Mouse (Mus musculus) MEL (cell line): ENCODE measurements around the gene Siglec1. TPM values are rescaled to one million over a fixed set of nuclear protein-coding genes. Genes with fewer than 3 reads are reported as not detected.

Experiments
- DNase-seq: peaks from one replicate; pipeline ENCODE4 v3.0.0; 2011; ENCODE audit warnings: low read depth, low spot score
- H3K27ac ChIP-seq: 2 replicates; pipeline ENCODE4 v1.5.1; 2012; ENCODE audit warnings: low read depth, mild to moderate bottlenecking, control low read depth, low read length, moderate library complexity; ENCODE audit not compliant: control insufficient read depth
- H3K27me3 ChIP-seq, 2 experiments: fragments of 150-350 bp in 1 of 2; sonication (generic) in 1 of 2; 2 replicates each; pipeline ENCODE4 v1.6.1; 2012; ENCODE audit warnings: low read length in 2 of 2, mild to moderate bottlenecking in 2 of 2, improper control_type of control experiment in 1 of 2, moderate library complexity in 1 of 2; ENCODE audit not compliant: insufficient read depth in 2 of 2, control insufficient read depth in 1 of 2
- H3K36me3 ChIP-seq, 2 experiments: 2 replicates each; pipeline ENCODE4 v1.6.1; 2012 to 2014; ENCODE audit warnings: low read length in 2 of 2, improper control_type of control experiment in 1 of 2, inconsistent platforms in 1 of 2, mild to moderate bottlenecking in 1 of 2; ENCODE audit not compliant: insufficient read depth in 2 of 2, control insufficient read depth in 1 of 2
- H3K4me1 ChIP-seq, 2 experiments: fragments of 150-350 bp in 1 of 2; sonication (generic) in 1 of 2; 2 replicates each; pipeline ENCODE4 v1.6.1; 2012; ENCODE audit warnings: low read length in 2 of 2, improper control_type of control experiment in 1 of 2, mild to moderate bottlenecking in 1 of 2; ENCODE audit not compliant: insufficient read depth in 2 of 2, control insufficient read depth in 1 of 2
- H3K4me3 ChIP-seq, 2 experiments: fragments of 150-350 bp in 1 of 2; sonication (generic) in 1 of 2; 2 replicates each; pipeline ENCODE4 v1.5.1; 2012; ENCODE audit warnings: low read depth in 2 of 2, low read length in 2 of 2, mild to moderate bottlenecking in 2 of 2, moderate library complexity in 2 of 2, control low read depth in 1 of 2, improper control_type of control experiment in 1 of 2; ENCODE audit not compliant: control insufficient read depth in 1 of 2, insufficient read depth in 1 of 2
- H3K79me2 ChIP-seq: 2 replicates; pipeline ENCODE4 v1.6.1; 2012; ENCODE audit warnings: mild to moderate bottlenecking, low read length, moderate library complexity; ENCODE audit not compliant: control insufficient read depth, poor library complexity, insufficient read depth
- H3K9ac ChIP-seq: 2 replicates; pipeline ENCODE4 v1.6.1; 2012; ENCODE audit warnings: low read depth, mild to moderate bottlenecking, control low read depth, low read length, moderate library complexity; ENCODE audit not compliant: control insufficient read depth, poor library complexity, severe bottlenecking
- H3K9me3 ChIP-seq: fragments of 150-350 bp; sonication (generic); replicated peaks from 2 replicates; pipeline ENCODE4 v1.6.1; 2012; ENCODE audit warnings: mild to moderate bottlenecking, low read length, improper control_type of control experiment, moderate library complexity; ENCODE audit not compliant: insufficient read depth
- BHLHE40 ChIP-seq: IDR thresholded peaks from 2 replicates; pipeline ENCODE4 v1.6.1; 2012; ENCODE audit warnings: low read depth, mild to moderate bottlenecking, inconsistent platforms, low read length, improper control_type of control experiment, borderline replicate concordance
- CTCF ChIP-seq, 3 experiments: IDR thresholded peaks in 2 of 3; conservative IDR thresholded peaks in 1 of 3; 2 replicates each; pipeline ENCODE4 v1.5.1; 2011 to 2012; ENCODE audit warnings: low read length in 3 of 3, low read depth in 2 of 3, mild to moderate bottlenecking in 2 of 3, improper control_type of control experiment in 1 of 3, inconsistent platforms in 1 of 3, mixed read lengths in 1 of 3, moderate library complexity in 1 of 3; ENCODE audit not compliant: control insufficient read depth in 1 of 3, insufficient read depth in 1 of 3, poor library complexity in 1 of 3, severe bottlenecking in 1 of 3
- E2F4 ChIP-seq: IDR thresholded peaks from 2 replicates; pipeline ENCODE4 v1.6.1; 2011; ENCODE audit warnings: low read depth, low read length, improper control_type of control experiment, borderline replicate concordance
- EP300 ChIP-seq, 2 experiments: IDR thresholded peaks; 2 replicates each; pipeline ENCODE4 v1.6.1; 2011; ENCODE audit warnings: improper control_type of control experiment in 2 of 2, low read length in 2 of 2, low read depth in 1 of 2, mild to moderate bottlenecking in 1 of 2
- ETS1 ChIP-seq: IDR thresholded peaks from 2 replicates; pipeline ENCODE4 v1.6.1; 2012; ENCODE audit warnings: low read depth, mild to moderate bottlenecking, inconsistent platforms, low read length, improper control_type of control experiment, moderate library complexity
- GABPA ChIP-seq: IDR thresholded peaks from 2 replicates; pipeline ENCODE4 v1.6.1; 2012; ENCODE audit warnings: low read depth, mild to moderate bottlenecking, inconsistent platforms, low read length, improper control_type of control experiment, moderate library complexity
- GATA1 ChIP-seq: IDR thresholded peaks from 2 replicates; pipeline ENCODE4 v1.6.1; 2011; ENCODE audit warnings: low read depth, low read length, improper control_type of control experiment
- MAFK ChIP-seq: IDR thresholded peaks from 2 replicates; pipeline ENCODE4 v1.6.1; 2011; ENCODE audit warnings: low read depth, mild to moderate bottlenecking, low read length, improper control_type of control experiment, borderline replicate concordance
- MAX ChIP-seq: IDR thresholded peaks from 2 replicates; pipeline ENCODE4 v1.6.1; 2011; ENCODE audit warnings: low read length, improper control_type of control experiment
- MEF2A ChIP-seq: IDR thresholded peaks from 2 replicates; pipeline ENCODE4 v1.6.1; 2014; ENCODE audit warnings: low read depth, mild to moderate bottlenecking, inconsistent platforms, low read length, improper control_type of control experiment; ENCODE audit not compliant: poor library complexity, insufficient replicate concordance, severe bottlenecking; ENCODE audit errors: extremely low read depth
- MYC ChIP-seq: IDR thresholded peaks from 2 replicates; pipeline ENCODE4 v1.6.1; 2011; ENCODE audit warnings: low read depth, mild to moderate bottlenecking, low read length, improper control_type of control experiment, moderate library complexity
- NRF1 ChIP-seq: IDR thresholded peaks from 2 replicates; pipeline ENCODE4 v1.6.1; 2014; ENCODE audit warnings: low read depth, mild to moderate bottlenecking, inconsistent platforms, low read length, improper control_type of control experiment, moderate library complexity; ENCODE audit not compliant: poor library complexity, insufficient read depth, severe bottlenecking
- POLR2AphosphoS2 ChIP-seq: IDR thresholded peaks from 2 replicates; pipeline ENCODE4 v1.6.1; 2011; ENCODE audit warnings: low read length, improper control_type of control experiment
- POLR2AphosphoS5 ChIP-seq: IDR thresholded peaks from 2 replicates; pipeline ENCODE4 v1.6.1; 2012; ENCODE audit warnings: low read depth, borderline replicate concordance, mild to moderate bottlenecking, inconsistent platforms, low read length, moderate library complexity, mixed read lengths
- RAD21 ChIP-seq: IDR thresholded peaks from 2 replicates; pipeline ENCODE4 v1.6.1; 2011; ENCODE audit warnings: mild to moderate bottlenecking, low read depth, low read length, improper control_type of control experiment
- RCOR1 ChIP-seq: IDR thresholded peaks from 2 replicates; pipeline ENCODE4 v1.6.1; 2012; ENCODE audit warnings: low read depth, mild to moderate bottlenecking, inconsistent platforms, low read length, improper control_type of control experiment
- USF1 ChIP-seq: IDR thresholded peaks from 2 replicates; pipeline ENCODE4 v1.6.1; 2014; ENCODE audit warnings: low read depth, mild to moderate bottlenecking, inconsistent platforms, low read length, improper control_type of control experiment, moderate library complexity
- ZC3H11A ChIP-seq: IDR thresholded peaks from 2 replicates; pipeline ENCODE4 v1.6.1; 2012; ENCODE audit warnings: low read depth, mild to moderate bottlenecking, inconsistent platforms, low read length, improper control_type of control experiment
- ZKSCAN1 ChIP-seq: IDR thresholded peaks from 2 replicates; pipeline ENCODE4 v1.6.1; 2012; ENCODE audit warnings: low read depth, mild to moderate bottlenecking, inconsistent platforms, low read length, improper control_type of control experiment, moderate library complexity
- ZMIZ1 ChIP-seq: IDR thresholded peaks from 2 replicates; pipeline ENCODE4 v1.6.1; 2012; ENCODE audit warnings: low read depth, mild to moderate bottlenecking, inconsistent platforms, low read length, improper control_type of control experiment, moderate library complexity
- polyA plus RNA-seq, 2 experiments: library from polyadenylated mRNA; stranded (reverse) in 1 of 2; unstranded in 1 of 2; fragments of >175 nt in 1 of 2; fragments of >200 nt in 1 of 2; gene quantifications; 2 replicates each; pipeline versions ENCODE4 v1.2.1 to v1.2.4; 2012; ENCODE audit warnings: low replicate concordance in 2 of 2, low read depth in 1 of 2; ENCODE audit not compliant: insufficient read length in 2 of 2, insufficient read depth in 1 of 2, missing spikeins in 1 of 2
- total RNA-seq: library from RNA; depleted of rRNA; stranded (reverse); fragments of 300-350 nt; gene quantifications from 2 replicates; pipeline ENCODE4 v1.2.3, GENCODE M21; 2012

Gene Siglec1
- total and polyA plus RNA-seq, 3 experiments = 0.04 to 0.07 TPM; not detected in 1

DNA sequence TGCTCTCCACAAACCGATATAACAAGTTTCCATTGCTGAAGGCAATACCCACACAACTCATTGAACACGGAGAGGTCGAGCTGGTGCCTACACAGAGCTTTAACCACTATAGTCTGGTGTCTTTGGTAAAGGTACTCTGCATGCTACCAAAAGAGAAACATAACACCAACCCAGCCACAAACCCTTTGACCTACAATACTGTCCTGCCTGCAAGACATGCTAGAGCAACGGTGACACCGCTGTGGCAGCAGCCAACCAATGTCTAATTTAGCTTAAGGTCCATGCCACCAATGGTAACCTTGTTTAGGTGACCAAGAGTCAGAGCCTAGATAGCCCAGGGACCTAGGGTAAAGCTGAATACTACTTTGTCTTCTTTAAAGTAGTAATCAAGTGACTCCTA is 7.0 kb upstream of the Siglec1 start:
- Histone ChIP-seq H3K27ac (no peak overlapping the region), H3K9ac (no peak overlapping the region), H3K79me2 (no peaks in the 10 kb centered on the region), H3K4me3 (no peak overlapping the region), H3K36me3 (peaks cover 0 to 4% of the 10 kb centered on the region in 2 experiments; a peak in 2 of 4 replicates), H3K27me3 (no peaks in the 10 kb centered on the region), H3K4me1 (peaks cover 0 to 9% of the 10 kb centered on the region in 2 experiments; a peak in 3 of 4 replicates), H3K9me3 (no peaks in the 10 kb centered on the region)
- DNase-seq = no peak
- no peak for TF ChIP-seq ETS1
- no peak for TF ChIP-seq EP300 (IDR thresholded peaks at IDR 0.05; ENCODE audit: low read depth in 1 of 2, low read length in 2 of 2)
- no peak for TF ChIP-seq GATA1
- TF ChIP-seq POLR2AphosphoS5 = no peak
- TF ChIP-seq MYC = no peak
- no peak for TF ChIP-seq E2F4
- TF ChIP-seq GABPA = no peak
- TF ChIP-seq BHLHE40 = no peak
- no peak for TF ChIP-seq ZKSCAN1
- TF ChIP-seq ZMIZ1 = no peak
- no peak for TF ChIP-seq MAX
- TF ChIP-seq RAD21 = no peak
- no peak for TF ChIP-seq NRF1
- no peak for TF ChIP-seq POLR2AphosphoS2
- no peak for TF ChIP-seq MAFK
- TF ChIP-seq CTCF (IDR thresholded peaks at IDR 0.05 in 2 of 3, conservative IDR thresholded peaks at IDR 0.05 in 1 of 3; ENCODE audit: control insufficient read depth in 1 of 3, insufficient read depth in 1 of 3, low read depth in 2 of 3, low read length in 3 of 3, poor library complexity in 1 of 3, severe bottlenecking in 1 of 3) = no peak

DNA sequence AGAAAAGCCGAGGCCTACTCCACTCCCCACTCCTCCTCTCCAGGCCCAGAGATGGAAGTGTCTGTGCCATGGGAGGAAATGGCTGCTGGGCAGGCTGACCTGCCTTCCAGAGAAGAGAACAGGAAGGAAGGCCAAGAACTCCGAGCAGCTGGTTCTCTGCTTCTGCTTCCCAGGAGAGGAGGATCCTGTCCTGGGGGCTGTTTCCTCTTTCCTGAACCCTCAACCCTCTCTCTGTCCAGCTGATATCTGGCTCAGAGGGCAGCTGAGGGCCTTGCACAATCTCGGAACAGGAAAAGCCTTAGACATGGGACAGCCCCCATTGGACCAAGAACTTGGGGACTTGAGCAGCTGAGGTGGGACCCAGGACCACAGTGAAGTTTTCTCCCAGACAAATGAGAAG is 4.3 kb upstream of the Siglec1 start:
- H3K9me3 ChIP-seq = no peaks in the 10 kb centered on the region
- peaks cover 0 to 5% of the 10 kb centered on the region in 2 experiments; a peak in 3 of 4 replicates for H3K4me1 ChIP-seq
- peaks cover 0 to 2% of the 10 kb centered on the region in 2 experiments; a peak in 2 of 4 replicates for H3K36me3 ChIP-seq
- no peak overlapping the region for H3K4me3 ChIP-seq
- TF ChIP-seq MAFK (no peak), MYC (no peak), MAX (no peak), POLR2AphosphoS2 (no peak), MEF2A (no peak), USF1 (no peak), RCOR1 (no peak), ZC3H11A (no peak), ETS1 (no peak), NRF1 (no peak)
- no peak overlapping the region for H3K27ac ChIP-seq
- H3K27me3 ChIP-seq = no peaks in the 10 kb centered on the region
- no peaks in the 10 kb centered on the region for H3K79me2 ChIP-seq
- DNase-seq = no peak
- no peak overlapping the region for H3K9ac ChIP-seq
